Mouse (Mus musculus): ENCODE measurements around the gene Iqch.

Iqch gene

GRCm38 (mm10) chr9:63489156-63489555 is 113.1 kb downstream of the Iqch start:
- DNase-seq: no peak

- DNase-seq: no peak
Observed at GRCm38 (mm10) chr9:63465561-63465960, 136.7 kb downstream of the Iqch start.

GRCm38 (mm10) chr9:63462296-63462695 is 140.0 kb downstream of the Iqch start:
- DNase-seq: peak; percentile 57

- DNase-seq: no peak
Observed at GRCm38 (mm10) chr9:63456401-63456800, 145.9 kb downstream of the Iqch start.

- DNase-seq: no peak
Observed at GRCm38 (mm10) chr9:63454341-63454740, 148.0 kb downstream of the Iqch start.

- DNase-seq: no peak
Observed at GRCm38 (mm10) chr9:63450531-63451030, 151.7 kb downstream of the Iqch start.

GRCm38 (mm10) chr9:63443695-63444094 is 158.6 kb downstream of the Iqch start:
- no peak for DNase-seq

- DNase-seq: no peak
Observed at GRCm38 (mm10) chr9:63430652-63431051, 171.6 kb downstream of the Iqch start.

GRCm38 (mm10) chr9:63421096-63421736 is 181.1 kb downstream of the Iqch start:
- no peak for DNase-seq

- DNase-seq: no peak
Observed at GRCm38 (mm10) chr9:63420396-63420795, 181.9 kb downstream of the Iqch start.

- no peak for DNase-seq
Observed at GRCm38 (mm10) chr9:63400176-63400575, 202.1 kb downstream of the Iqch start.

GRCm38 (mm10) chr9:63399463-63399815 is 202.9 kb downstream of the Iqch start:
- DNase-seq: no peak

GRCm38 (mm10) chr9:63398611-63399462 is 203.5 kb downstream of the Iqch start, which contains the start of gene 2300009A05Rik:
2300009A05Rik (minus strand) TSS chr9:63399246.
- peak; percentile 94 for DNase-seq

GRCm38 (mm10) chr9:63395612-63396011 is 206.7 kb downstream of the Iqch start:
- DNase-seq: peak; percentile 51

- DNase-seq: no peak
Observed at GRCm38 (mm10) chr9:63391307-63391706, 211.0 kb downstream of the Iqch start.

GRCm38 (mm10) chr9:63382761-63383160 is 219.5 kb downstream of the Iqch start:
- DNase-seq: no peak

GRCm38 (mm10) chr9:63380326-63380725 is 222.0 kb downstream of the Iqch start:
- no peak for DNase-seq

- no peak for DNase-seq
Observed at GRCm38 (mm10) chr9:63378174-63378573, 224.1 kb downstream of the Iqch start.

- DNase-seq: peak; percentile 91
Observed at GRCm38 (mm10) chr9:63377270-63378142, 224.8 kb downstream of the Iqch start, which contains the start of gene Map2k5. Map2k5 (minus strand) TSS chr9:63377902.

- DNase-seq: no peak
Observed at GRCm38 (mm10) chr9:63373315-63373714, 229.0 kb downstream of the Iqch start.

- no peak for DNase-seq
Observed at GRCm38 (mm10) chr9:63372541-63372940, 229.8 kb downstream of the Iqch start.
